Mouse (Mus musculus): ENCODE results near the gene Cox8b. TPM values are rescaled to one million over a fixed set of nuclear protein-coding genes. Genes with fewer than 3 reads are reported as not detected.
A peak's percentile ranks its signal among the peaks of the same experiment; 100 is the strongest.

The Cox8b gene
- total RNA-seq, 4 experiments from 2014 or later: 1,780 to 2,019 (median 1,893) TPM

GRCm38 (mm10) chr7:140874224-140874623, 26.0 kb downstream of the Cox8b start:
- no peak for DNase-seq (ENCODE audit: low spot score in 2 of 2)

GRCm38 (mm10) chr7:140864761-140865160, 35.5 kb downstream of the Cox8b start:
- DNase-seq (ENCODE audit: low spot score in 2 of 2): no peak

GRCm38 (mm10) chr7:140860728-140861127, 39.5 kb downstream of the Cox8b start:
- no peak for DNase-seq (ENCODE audit: low spot score in 2 of 2)

GRCm38 (mm10) chr7:140859997-140860396, 40.2 kb downstream of the Cox8b start:
- DNase-seq (ENCODE audit: low spot score in 2 of 2): no peak

GRCm38 (mm10) chr7:140858746-140859145, 41.5 kb downstream of the Cox8b start:
- no peak for DNase-seq (ENCODE audit: low spot score in 2 of 2)

GRCm38 (mm10) chr7:140857550-140858505, 42.4 kb downstream of the Cox8b start, which contains the start of gene Bet1l:
Gene Bet1l, minus strand, starts transcription at chr7:140857577.
- DNase-seq (ENCODE audit: low spot score in 2 of 2): no peak

GRCm38 (mm10) chr7:140856785-140857549, 43.3 kb downstream of the Cox8b start, which contains the start of gene Ric8a:
Gene Ric8a, plus strand, starts transcription at chr7:140856957.
- peak; percentile 82 to 88 for DNase-seq (ENCODE audit: low spot score in 2 of 2)

GRCm38 (mm10) chr7:140855860-140856784, 44.1 kb downstream of the Cox8b start, which contains the start of gene Gm45785:
Gene Gm45785, minus strand, starts transcription at chr7:140856331.
- peak; percentile 80 to 86 for DNase-seq (ENCODE audit: low spot score in 2 of 2)

GRCm38 (mm10) chr7:140855181-140855580, 45.1 kb downstream of the Cox8b start:
- no peak for DNase-seq (ENCODE audit: low spot score in 2 of 2)

- DNase-seq (ENCODE audit: low spot score in 2 of 2): no peak
Observed at GRCm38 (mm10) chr7:140854483-140854882, 45.8 kb downstream of the Cox8b start.

- no peak for DNase-seq (ENCODE audit: low spot score in 2 of 2)
Observed at GRCm38 (mm10) chr7:140853386-140853785, 46.9 kb downstream of the Cox8b start.

GRCm38 (mm10) chr7:140851916-140852315, 48.3 kb downstream of the Cox8b start:
- no peak for DNase-seq (ENCODE audit: low spot score in 2 of 2)

Other genes starting within 250 kb of the Cox8b start
- gene Olfr539, start 240.5 kb downstream of the Cox8b start, total RNA-seq (2022): not detected
- not detected for gene Olfr45, start 218.5 kb downstream of the Cox8b start, total RNA-seq (2022)
- not detected for gene Olfr541, start 203.2 kb downstream of the Cox8b start, total RNA-seq (2022)
- gene Cyp2e1, start 136.7 kb downstream of the Cox8b start, total RNA-seq (2022): 10 to 100 TPM in 2 of 4 experiments, 1 to 10 TPM in 2; 1.8 to 29.0 (median 8.8) TPM
- not detected for gene Syce1, start 112.6 kb downstream of the Cox8b start, total RNA-seq (2022)
- gene Zfp941, start 78.3 kb downstream of the Cox8b start, total RNA-seq (2022): under 1 TPM in 1 of 4 experiments, not detected in 3; 0.11 TPM
- not detected for gene Urah, start 65.4 kb downstream of the Cox8b start, total RNA-seq (2022)
- gene Scgb1c1, start 54.9 kb downstream of the Cox8b start, total RNA-seq (2022): not detected
- not detected for gene Odf3, start 52.6 kb downstream of the Cox8b start, total RNA-seq (2022)
- gene Gm45785, start 44.1 kb downstream of the Cox8b start, total RNA-seq (2022): not detected
- gene Ric8a, start 43.5 kb downstream of the Cox8b start, total RNA-seq (2022): 10 to 100 TPM; 11.8 to 13.5 (median 13.1) TPM
- 1 to 10 TPM; 6.5 to 7.7 (median 6.8) TPM for gene Bet1l, start 42.9 kb downstream of the Cox8b start, total RNA-seq (2022)
- gene Psmd13, start 18.5 kb downstream of the Cox8b start, total RNA-seq (2022): 10 to 100 TPM; 85.3 to 96.3 (median 89.9) TPM
- gene Sirt3, start 18.1 kb downstream of the Cox8b start, total RNA-seq (2022): 10 to 100 TPM; 18.7 to 23.2 (median 22.2) TPM
- under 1 TPM in 1 of 4 experiments, not detected in 3; 0.08 TPM for gene Nlrp6, start 20.5 kb upstream of the Cox8b start, total RNA-seq (2022)
- 1 to 10 TPM; 1.4 to 2.8 (median 2.2) TPM for gene Pgghg, start 40.9 kb upstream of the Cox8b start, total RNA-seq (2022)
- gene Ifitm5, start 49.8 kb upstream of the Cox8b start, total RNA-seq (2022): under 1 TPM in 2 of 4 experiments, not detected in 2; 0.34 to 0.53 TPM
- gene Gm45717, start 55.5 kb upstream of the Cox8b start, total RNA-seq (2022): not detected
- gene Ifitm2, start 55.5 kb upstream of the Cox8b start, total RNA-seq (2022): 10 to 100 TPM; 25.1 to 51.9 (median 30.1) TPM
- under 1 TPM; 0.34 to 0.99 (median 0.77) TPM for gene Ifitm1, start 66.8 kb upstream of the Cox8b start, total RNA-seq (2022)
- 10 to 100 TPM; 20.8 to 38.8 (median 27.1) TPM for gene Ifitm3, start 110.3 kb upstream of the Cox8b start, total RNA-seq (2022)
- not detected for gene Ifitm6, start 117.5 kb upstream of the Cox8b start, total RNA-seq (2022)
- gene Gm17387, start 128.7 kb upstream of the Cox8b start, total RNA-seq (2022): not detected
- under 1 TPM in 2 of 4 experiments, not detected in 2; 0.20 to 0.59 TPM for gene B4galnt4, start 160.7 kb upstream of the Cox8b start, total RNA-seq (2022)
- not detected for gene Pkp3, start 177.8 kb upstream of the Cox8b start, total RNA-seq (2022)
- gene Sigirr, start 200.1 kb upstream of the Cox8b start, total RNA-seq (2022): 1 to 10 TPM; 1.4 to 1.6 (median 1.5) TPM
- not detected for gene Ano9, start 217.4 kb upstream of the Cox8b start, total RNA-seq (2022)
- 10 to 100 TPM; 18.6 to 26.4 (median 22.0) TPM for gene Ptdss2, start 221.9 kb upstream of the Cox8b start, total RNA-seq (2022)